Mouse (Mus musculus) stomach, postnatal 0 days (tissue): ENCODE results near the gene Abcc9. TPM values are rescaled to one million over a fixed set of nuclear protein-coding genes. Genes with fewer than 3 reads are reported as not detected.
A peak's percentile ranks its signal among the peaks of the same experiment; 100 is the strongest.

Source experiments
- ATAC-seq: fragments of 200-750 bp; cut with Nextera tagmentation; 2 replicates; pipeline ENCODE4 v1.8.0; 2017; ENCODE audit not compliant: low FRiP score, low TSS enrichment
- DNase-seq: peaks from one replicate; pipeline ENCODE4 v3.0.0-alpha.2; 2016; ENCODE audit warnings: low spot score
- H3K27ac ChIP-seq: fragments of 300-500 bp; sonication (generic); replicated peaks from 2 replicates; pipeline ENCODE4 v1.5.1; 2014; ENCODE audit warnings: mild to moderate bottlenecking, control low read depth
- H3K27me3 ChIP-seq: fragments of 300-500 bp; sonication (generic); 2 replicates; pipeline ENCODE4 v1.6.1; 2014; ENCODE audit warnings: low read length; ENCODE audit not compliant: control insufficient read depth, insufficient read depth
- H3K36me3 ChIP-seq: fragments of 300-500 bp; sonication (generic); 2 replicates; pipeline ENCODE4 v1.6.1; 2014; ENCODE audit warnings: low read length, mixed read lengths; ENCODE audit not compliant: control insufficient read depth, insufficient read depth
- H3K4me1 ChIP-seq: fragments of 300-500 bp; sonication (generic); replicated peaks from 2 replicates; pipeline ENCODE4 v1.6.1; 2014; ENCODE audit warnings: antibody characterized with exemption; ENCODE audit not compliant: control insufficient read depth, insufficient read depth
- H3K4me2 ChIP-seq: fragments of 300-500 bp; sonication (generic); replicated peaks from 2 replicates; pipeline ENCODE4 v1.6.1; 2014; ENCODE audit warnings: low read depth, mild to moderate bottlenecking, control low read depth, moderate library complexity
- H3K4me3 ChIP-seq: fragments of 300-500 bp; sonication (generic); 2 replicates; pipeline ENCODE4 v1.5.1; 2014; ENCODE audit warnings: low read depth, low read length, control low read depth
- H3K9ac ChIP-seq: fragments of 300-500 bp; sonication (generic); 2 replicates; pipeline ENCODE4 v1.6.1; 2014; ENCODE audit warnings: mild to moderate bottlenecking, low read length, control low read depth, mixed read lengths
- H3K9me3 ChIP-seq: fragments of 300-500 bp; sonication (generic); 2 replicates; pipeline ENCODE4 v1.6.1; 2016; ENCODE audit warnings: low read length; ENCODE audit not compliant: control insufficient read depth
- CTCF ChIP-seq: IDR thresholded peaks from 2 replicates; pipeline ENCODE4 v1.5.1; 2016; ENCODE audit warnings: antibody characterized with exemption, low read depth, mild to moderate bottlenecking, moderate library complexity
- EP300 ChIP-seq: optimal IDR thresholded peaks from 2 replicates; pipeline ENCODE3; 2016; ENCODE audit warnings: antibody characterized with exemption
- WGBS: fragments of 180-500 bp; shearing (Covaris S2); extraction: QIAGEN DNeasy Blood & Tissue Kit; methylation state at CpG from one replicate; pipeline ENCODE4 v1.1.7; 2014; 5-methylcytosine and 5-hydroxymethylcytosine counted together
- polyA plus RNA-seq: library from polyadenylated mRNA; unstranded; fragments of >200 nt; fragmentation: Nextera tagmentation; extraction: Ambion mirVana; gene quantifications from 2 replicates; pipeline ENCODE4 v1.2.1, GENCODE M21; 2015

The Abcc9 gene
- polyA plus RNA-seq, 1 experiment from 2014 or later = 4.6 TPM

DNA sequence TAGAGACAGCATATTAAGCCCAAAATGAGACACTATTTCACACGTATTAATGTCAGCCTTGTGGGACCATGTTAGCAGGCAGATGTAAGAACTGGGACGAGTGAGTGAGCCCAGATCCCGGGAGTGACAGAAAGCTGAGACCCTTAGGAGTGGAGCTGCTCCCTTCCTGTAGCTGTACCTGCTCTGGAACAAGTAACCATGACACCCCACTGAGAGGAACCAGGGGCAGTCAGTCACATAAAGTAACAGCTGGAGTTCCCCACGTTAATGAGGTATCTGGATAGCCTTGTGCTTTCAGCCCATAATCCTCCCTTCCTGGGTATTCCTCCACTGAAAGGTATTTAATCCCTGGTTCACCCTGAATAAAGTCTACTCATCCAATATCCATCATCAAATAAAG is 41.1 kb upstream of the Abcc9 start:
- H3K9ac ChIP-seq = no peak overlapping the region
- no peak for DNase-seq
- no peak for ATAC-seq
- 56% methylated on average over 4 of the region's 4 CpGs for WGBS
- no peaks in the 10 kb centered on the region for H3K4me1 ChIP-seq
- no peak overlapping the region for H3K4me3 ChIP-seq
- no peak for TF ChIP-seq EP300
- TF ChIP-seq CTCF = no peak
- no peak overlapping the region for H3K4me2 ChIP-seq
- no peaks in the 10 kb centered on the region for H3K9me3 ChIP-seq
- H3K27me3 ChIP-seq = no peaks in the 10 kb centered on the region
- H3K36me3 ChIP-seq = no peaks in the 10 kb centered on the region
- no peak overlapping the region for H3K27ac ChIP-seq

- Histone ChIP-seq H3K27ac (no peak overlapping the region), H3K4me1 (no peaks in the 10 kb centered on the region), H3K4me3 (no peak overlapping the region), H3K27me3 (no peaks in the 10 kb centered on the region), H3K4me2 (no peak overlapping the region), H3K9ac (no peak overlapping the region), H3K36me3 (no peaks in the 10 kb centered on the region), H3K9me3 (no peaks in the 10 kb centered on the region)
- WGBS = 86% methylated on average over 6 of the region's 6 CpGs
- no peak for ATAC-seq
- TF ChIP-seq EP300 = no peak
- no peak for TF ChIP-seq CTCF
- DNase-seq = no peak
Observed at GRCm38 (mm10) chr6:142741763-142742162, 39.6 kb upstream of the Abcc9 start.

DNA sequence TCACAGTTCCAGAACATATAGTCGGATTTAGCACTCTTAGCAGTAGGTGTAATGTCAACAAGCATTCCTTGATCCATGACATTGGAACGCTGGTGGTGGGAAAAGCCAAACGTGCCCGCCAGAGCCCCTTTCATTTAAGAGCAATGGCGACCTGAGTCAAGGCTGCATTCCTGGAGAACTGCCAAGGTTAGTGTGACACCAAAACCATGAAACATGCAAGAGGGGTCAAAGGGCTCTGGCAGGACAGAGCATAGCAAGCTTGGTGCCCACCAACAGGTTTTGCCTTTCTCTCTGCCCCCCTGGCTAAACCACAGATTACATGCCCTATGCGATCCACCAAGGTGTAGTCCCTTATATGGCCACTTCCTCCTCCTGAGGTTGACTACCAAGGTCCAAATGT is 36.5 kb upstream of the Abcc9 start:
- H3K9ac ChIP-seq = no peak overlapping the region
- H3K36me3 ChIP-seq = no peaks in the 10 kb centered on the region
- H3K4me1 ChIP-seq = no peaks in the 10 kb centered on the region
- no peak overlapping the region for H3K4me2 ChIP-seq
- 63% methylated on average over 6 of the region's 6 CpGs for WGBS
- ATAC-seq (no peak), DNase-seq (no peak)
- no peaks in the 10 kb centered on the region for H3K9me3 ChIP-seq
- no peak overlapping the region for H3K4me3 ChIP-seq
- no peak overlapping the region for H3K27ac ChIP-seq
- no peaks in the 10 kb centered on the region for H3K27me3 ChIP-seq
- TF ChIP-seq EP300 = no peak
- TF ChIP-seq CTCF = no peak

DNA sequence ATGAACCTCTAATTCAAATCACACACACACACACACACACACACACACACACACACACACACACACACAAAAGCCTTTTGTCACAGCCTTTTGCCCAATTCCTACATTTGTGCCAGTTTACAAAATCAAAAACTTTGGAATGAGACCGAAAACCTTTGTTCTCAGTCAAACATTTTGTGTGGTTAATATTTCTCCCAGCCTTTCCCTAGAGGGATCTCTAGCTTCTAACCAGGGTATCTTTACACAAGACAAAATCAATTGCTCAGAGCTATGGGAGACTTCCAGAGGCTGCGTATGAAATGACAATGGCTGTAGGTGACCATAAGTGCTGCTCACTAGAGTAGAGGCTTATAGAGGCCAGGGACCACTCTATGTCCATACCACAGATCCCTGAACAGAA is 36.1 kb upstream of the Abcc9 start:
- WGBS = 71% methylated on average over 2 of the region's 2 CpGs
- Histone ChIP-seq H3K36me3 (no peaks in the 10 kb centered on the region), H3K27ac (no peak overlapping the region), H3K27me3 (no peaks in the 10 kb centered on the region), H3K4me1 (no peaks in the 10 kb centered on the region), H3K4me2 (no peak overlapping the region), H3K9me3 (no peaks in the 10 kb centered on the region), H3K9ac (no peak overlapping the region), H3K4me3 (no peak overlapping the region)
- DNase-seq (no peak), ATAC-seq (no peak)
- TF ChIP-seq CTCF = no peak
- TF ChIP-seq EP300 = no peak

DNA sequence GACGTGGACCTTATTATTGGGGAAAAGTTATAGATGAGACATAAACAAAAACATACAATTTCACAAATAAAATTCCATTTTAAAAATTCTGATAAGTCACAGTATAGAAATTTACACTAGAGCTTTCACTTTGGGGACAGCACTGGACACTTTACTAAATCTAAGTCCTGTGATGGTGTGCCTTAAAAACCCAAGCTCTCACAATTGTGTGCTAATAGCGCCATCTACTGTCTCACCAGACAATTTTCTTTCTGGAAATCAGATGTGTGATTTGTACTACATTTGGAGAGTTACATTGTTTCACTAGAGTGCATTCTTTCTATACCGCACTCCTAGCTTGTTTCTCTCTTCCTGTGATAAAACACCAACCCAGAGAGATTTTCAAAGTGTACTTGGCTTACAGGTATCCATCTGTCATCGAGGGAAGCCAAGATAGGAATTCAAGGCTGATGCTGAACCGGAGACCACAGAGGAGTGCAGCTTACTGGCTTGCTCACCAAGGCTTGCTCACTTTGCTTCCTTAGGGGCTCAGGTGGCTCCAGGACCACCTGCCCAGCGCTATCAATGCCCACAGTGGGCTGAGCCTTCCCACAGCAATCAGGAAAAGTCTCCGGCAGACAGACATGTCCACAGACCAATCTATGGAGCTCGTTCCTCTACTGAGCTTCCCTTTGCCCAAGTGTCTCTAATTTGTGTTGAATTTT is 33.3 kb upstream of the Abcc9 start:
- ATAC-seq = no peak
- Histone ChIP-seq H3K4me2 (no peak overlapping the region), H3K4me3 (no peak overlapping the region), H3K4me1 (no peaks in the 10 kb centered on the region), H3K9me3 (no peaks in the 10 kb centered on the region), H3K27me3 (no peaks in the 10 kb centered on the region), H3K27ac (no peak overlapping the region), H3K36me3 (no peaks in the 10 kb centered on the region), H3K9ac (no peak overlapping the region)
- no peak for DNase-seq
- no peak for TF ChIP-seq EP300
- TF ChIP-seq CTCF = peak; percentile 89
- 47% methylated on average over 8 of the region's 8 CpGs for WGBS

- H3K9me3 ChIP-seq = no peaks in the 10 kb centered on the region
- H3K4me2 ChIP-seq = no peak overlapping the region
- H3K9ac ChIP-seq = no peak overlapping the region
- 0 out of 2 replicates have a peak overlapping the region, but pooled peaks have one; percentile 30 for H3K27ac ChIP-seq
- DNase-seq (no peak), ATAC-seq (0 out of 2 replicates have a peak, but pooled peaks have one; percentile 24)
- WGBS = 46% methylated on average over 14 of the region's 14 CpGs
- H3K4me3 ChIP-seq = no peak overlapping the region
- no peak for TF ChIP-seq CTCF
- no peak for TF ChIP-seq EP300
- no peaks in the 10 kb centered on the region for H3K36me3 ChIP-seq
- no peaks in the 10 kb centered on the region for H3K4me1 ChIP-seq
- no peaks in the 10 kb centered on the region for H3K27me3 ChIP-seq
Observed at GRCm38 (mm10) chr6:142732567-142733290, 30.6 kb upstream of the Abcc9 start.
